Mouse (Mus musculus) layer of hippocampus, adult 6 months (tissue): ENCODE results near the gene 1700025F22Rik. TPM values are rescaled to one million over a fixed set of nuclear protein-coding genes. Genes with fewer than 3 reads are reported as not detected.

Source experiments
- long read RNA-seq, 2 experiments: library from polyadenylated mRNA; unstranded; transcript quantifications; one replicate each; pipeline ENCODE4 v2.0.0; 2019 to 2020
- polyA plus RNA-seq: library from polyadenylated mRNA; unstranded; fragments of <200 nt; fragmentation: Nextera tagmentation; gene quantifications from 2 replicates; pipeline ENCODE4 v1.2.3, GENCODE M21; 2021

Gene 1700025F22Rik
- polyA plus RNA-seq = not detected in 2 replicates
- long read RNA-seq, experiment 1 = 0 reads
- long read RNA-seq, experiment 2 = 0 reads

DNA sequence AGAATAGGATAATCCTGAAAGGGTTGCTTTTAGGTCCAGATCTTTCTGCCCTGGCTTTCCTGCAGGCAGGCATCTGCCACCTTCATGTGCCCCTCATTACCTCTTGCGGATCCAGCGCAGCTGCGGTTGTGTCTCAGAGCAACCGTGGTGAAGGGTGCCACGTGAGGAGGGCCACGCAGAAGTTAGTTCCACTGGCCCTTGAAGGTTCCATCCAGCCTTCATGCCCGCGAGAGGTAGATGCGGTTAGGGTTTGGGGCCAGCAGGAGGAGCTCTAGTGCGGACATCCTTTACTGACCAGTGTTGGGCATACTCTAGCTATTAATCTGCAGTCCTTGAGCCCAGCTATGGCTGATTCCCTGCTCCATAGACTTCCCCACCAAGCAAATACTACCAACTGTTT lies at the start of gene 1700025F22Rik:
TSS of gene 1700025F22Rik (minus strand) at position 149 of the 400 bp plus-strand sequence.

DNA sequence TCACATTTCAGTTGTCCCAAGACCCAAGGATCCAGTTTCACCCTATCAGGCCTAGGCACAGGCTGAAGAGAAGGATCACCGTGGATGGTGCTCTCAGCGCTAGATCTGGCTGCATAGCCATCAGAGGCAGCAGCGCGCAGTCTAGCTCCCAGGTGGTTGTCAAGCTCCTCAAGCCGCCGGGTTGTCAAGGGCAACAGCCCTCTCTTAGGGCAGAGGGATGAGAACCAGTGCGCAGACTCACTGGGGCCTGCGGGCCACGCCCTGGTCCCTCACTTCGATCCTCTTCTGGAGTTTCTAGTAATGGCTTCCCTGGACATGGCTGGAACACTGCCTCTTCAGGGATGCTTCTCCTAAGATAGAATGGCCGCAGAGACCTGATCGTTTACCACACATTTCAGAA lies 31.4 kb upstream of the 1700025F22Rik start, which contains the start of gene Ms4a13:
TSS of gene Ms4a13 (minus strand) at position 192 of the 400 bp plus-strand sequence.

GRCm38 (mm10) chr19:11130776-11131175 lies 34.3 kb downstream of the 1700025F22Rik start, which contains the start of gene 1700017D01Rik:
TSS of gene 1700017D01Rik (minus strand) at chr19:11130876.

Other genes with a start within 250 kb of the 1700025F22Rik start
- not detected in 2 replicates for gene Zp1, start 244.7 kb downstream of the 1700025F22Rik start, polyA plus RNA-seq
- 0.06 TPM in 1 of 2 replicates, not detected in the other for gene Ptgdr2, start 228.2 kb downstream of the 1700025F22Rik start, polyA plus RNA-seq
- gene Ccdc86, start 216.1 kb downstream of the 1700025F22Rik start, polyA plus RNA-seq = 7.5 and 7.8 TPM in 2 replicates
- gene Ms4a10, start 190.7 kb downstream of the 1700025F22Rik start, polyA plus RNA-seq = 0.14 TPM in 1 of 2 replicates, not detected in the other
- gene Ms4a15, start 172.1 kb downstream of the 1700025F22Rik start, polyA plus RNA-seq = 0.10 TPM in 1 of 2 replicates, not detected in the other
- not detected in 2 replicates for gene Ms4a18, start 147.3 kb downstream of the 1700025F22Rik start, polyA plus RNA-seq
- gene Ms4a8a, start 84.2 kb downstream of the 1700025F22Rik start, polyA plus RNA-seq = not detected in 2 replicates
- gene 1700017D01Rik, start 34.4 kb downstream of the 1700025F22Rik start, polyA plus RNA-seq = not detected in 2 replicates
- not detected in 2 replicates for gene Ms4a13, start 31.4 kb upstream of the 1700025F22Rik start, polyA plus RNA-seq
- not detected in 2 replicates for gene Ms4a12, start 67.1 kb upstream of the 1700025F22Rik start, polyA plus RNA-seq
- gene Ms4a1, start 100.9 kb upstream of the 1700025F22Rik start, polyA plus RNA-seq = not detected in 2 replicates
- not detected in 2 replicates for gene Ms4a5, start 118.6 kb upstream of the 1700025F22Rik start, polyA plus RNA-seq
- gene Ms4a14, start 149.1 kb upstream of the 1700025F22Rik start, polyA plus RNA-seq = not detected in 2 replicates
- 0.95 and 1.3 TPM in 2 replicates for gene Ms4a7, start 170.8 kb upstream of the 1700025F22Rik start, polyA plus RNA-seq
- 0.30 TPM in 1 of 2 replicates, not detected in the other for gene Ms4a4a, start 210.2 kb upstream of the 1700025F22Rik start, polyA plus RNA-seq
- gene Ms4a4c, start 239.4 kb upstream of the 1700025F22Rik start, polyA plus RNA-seq = 0.15 and 0.60 TPM in 2 replicates